13 mouse cellular contexts compared by ENCODE assay signal in the genomic region with DNA sequence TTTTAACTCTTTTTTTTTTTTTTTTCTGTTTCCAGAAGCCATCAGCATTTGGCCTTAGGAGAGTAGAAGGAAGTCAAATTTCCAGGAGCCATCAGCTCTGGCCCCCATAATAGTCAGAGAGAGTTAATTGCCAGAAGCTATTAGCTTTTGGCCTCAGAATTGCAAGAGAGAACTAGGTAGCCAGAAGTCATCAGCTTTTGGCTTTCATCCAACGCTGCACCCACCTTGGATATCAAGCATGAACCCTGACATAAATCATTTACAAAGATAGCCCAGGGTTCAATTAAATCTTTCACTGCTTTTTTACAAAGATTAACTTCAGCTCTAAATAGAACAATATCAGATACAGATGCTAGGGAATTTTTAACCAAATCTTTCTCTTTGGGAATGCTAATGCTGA.
"Had no signal": no experiment of that assay in that cellular context is flagged by ENCODE, and none has a peak within 500 bp of the region (broad histone marks: within the 10 kb centered on the region; RNA-seq: fewer than 3 reads in every experiment).

No protein-coding gene starts in this region.

- H3K9me3 ChIP-seq: limb, embryonic 15.5 days; midbrain, embryonic 15.5 days; neural tube, embryonic 12.5 days had no signal

- H3K36me3 ChIP-seq: limb, embryonic 15.5 days; midbrain, embryonic 15.5 days; neural tube, embryonic 12.5 days had no signal

- DNase-seq: layer of hippocampus, adult 9-11 months; layer of hippocampus, postnatal 36 days; lung, adult 18-20 months; lung, postnatal 36 days; retina, postnatal 1 day; right cerebral cortex, postnatal 4 days; spleen, adult 18-20 months; thymus, postnatal 4 days had no signal

- H3K4me1 ChIP-seq: limb, embryonic 15.5 days; midbrain, embryonic 15.5 days; neural tube, embryonic 12.5 days had no signal

- H3K9ac ChIP-seq: limb, embryonic 15.5 days; liver, embryonic 14.5 days; midbrain, embryonic 15.5 days; neural tube, embryonic 12.5 days had no signal

- H3K4me2 ChIP-seq: limb, embryonic 15.5 days; midbrain, embryonic 15.5 days; neural tube, embryonic 12.5 days had no signal

- ATAC-seq: hindbrain, postnatal 0 days; midbrain, embryonic 15.5 days had no signal

- H3K27me3 ChIP-seq: limb, embryonic 15.5 days; midbrain, embryonic 15.5 days; neural tube, embryonic 12.5 days had no signal

- H3K27ac ChIP-seq: hindbrain, postnatal 0 days; limb, embryonic 15.5 days; liver, embryonic 14.5 days; midbrain, embryonic 15.5 days; neural tube, embryonic 12.5 days had no signal

- H3K4me3 ChIP-seq: limb, embryonic 15.5 days; midbrain, embryonic 15.5 days; neural tube, embryonic 12.5 days had no signal
